Mouse (Mus musculus) midbrain, embryonic 10.5 days (tissue): ENCODE results near the gene Cmas. TPM values are rescaled to one million over a fixed set of nuclear protein-coding genes. Genes with fewer than 3 reads are reported as not detected.

Experiments
- DNase-seq: peaks from one replicate; pipeline ENCODE4 v3.0.0-alpha.2; 2017; ENCODE audit warnings: low spot score
- H3K27ac ChIP-seq: fragments of 300-500 bp; sonication (generic); replicated peaks from 2 replicates; pipeline ENCODE4 v1.5.1; 2016; ENCODE audit warnings: mild to moderate bottlenecking
- H3K27me3 ChIP-seq: fragments of 300-500 bp; sonication (generic); 2 replicates; pipeline ENCODE4 v1.6.1; 2016; ENCODE audit warnings: low read depth, mild to moderate bottlenecking; ENCODE audit not compliant: poor library complexity, severe bottlenecking
- H3K36me3 ChIP-seq: fragments of 300-500 bp; sonication (generic); 2 replicates; pipeline ENCODE4 v1.6.1; 2016; ENCODE audit warnings: mild to moderate bottlenecking, moderate library complexity
- H3K4me1 ChIP-seq: fragments of 300-500 bp; sonication (generic); 2 replicates; pipeline ENCODE4 v1.6.1; 2016
- H3K4me3 ChIP-seq: fragments of 300-500 bp; sonication (generic); 2 replicates; pipeline ENCODE4 v1.5.1; 2016; ENCODE audit warnings: mild to moderate bottlenecking, moderate library complexity
- H3K9me3 ChIP-seq: fragments of 300-500 bp; sonication (generic); replicated peaks from 2 replicates; pipeline ENCODE4 v1.6.1; 2016; ENCODE audit warnings: mild to moderate bottlenecking
- WGBS: fragments of 180-500 bp; shearing (Covaris S2); methylation state at CpG from one replicate; pipeline ENCODE4 v1.1.7; 2016; 5-methylcytosine and 5-hydroxymethylcytosine counted together
- polyA plus RNA-seq: library from polyadenylated mRNA; unstranded; fragments of >200 nt; fragmentation: Nextera tagmentation; extraction: Ambion mirVana; gene quantifications from 2 replicates; pipeline ENCODE4 v1.2.1, GENCODE M21; 2016

Gene Cmas
- polyA plus RNA-seq, 1 experiment from 2014 or later: 81.0 TPM

DNA sequence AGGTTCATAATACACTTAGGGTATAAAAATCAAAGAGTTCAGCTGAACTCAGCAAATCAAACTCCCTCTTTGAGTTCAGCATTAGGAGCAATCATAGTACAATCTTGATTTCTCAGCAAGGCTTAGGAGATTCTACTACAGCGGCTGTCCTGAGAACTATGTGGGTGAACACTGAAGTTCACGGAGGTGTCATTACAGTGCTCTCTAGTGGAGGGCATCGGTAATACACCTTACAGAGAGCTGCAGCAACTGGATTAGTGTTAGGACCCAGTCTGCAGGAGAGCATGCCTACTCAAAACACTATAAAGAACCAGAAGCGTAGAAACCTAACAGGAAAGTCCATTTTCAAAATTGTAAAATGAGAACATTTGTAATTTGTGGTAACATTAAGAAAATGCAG, 28.9 kb downstream of the Cmas start:
- no peak overlapping the region for H3K27ac ChIP-seq
- no peaks in the 10 kb centered on the region; the same call in 1 of the 2 replicates for H3K27me3 ChIP-seq
- WGBS: 34% methylated on average over 4 of the region's 4 CpGs
- H3K4me3 ChIP-seq: no peak overlapping the region
- peaks cover 15% of the 10 kb centered on the region for H3K4me1 ChIP-seq
- no peaks in the 10 kb centered on the region for H3K36me3 ChIP-seq
- peak; percentile 52 for DNase-seq
- H3K9me3 ChIP-seq: no peaks in the 10 kb centered on the region

- H3K4me1 ChIP-seq: peaks cover 11% of the 10 kb centered on the region
- no peaks in the 10 kb centered on the region; the same call in 1 of the 2 replicates for H3K27me3 ChIP-seq
- no peaks in the 10 kb centered on the region for H3K9me3 ChIP-seq
- H3K4me3 ChIP-seq: no peak overlapping the region
- H3K36me3 ChIP-seq: no peaks in the 10 kb centered on the region
- 88% methylated on average over 21 of the region's 21 CpGs for whole genome bisulfite sequencing
- no peak overlapping the region for H3K27ac ChIP-seq
- no peak for DNase-seq
Observed at GRCm38 (mm10) chr6:142786106-142786505, 29.6 kb downstream of the Cmas start.

GRCm38 (mm10) chr6:142788042-142788987, 31.8 kb downstream of the Cmas start:
- peak; percentile 27 for DNase-seq
- 61% methylated on average over 18 of the region's 18 CpGs for WGBS
- no peaks in the 10 kb centered on the region for H3K27me3 ChIP-seq
- H3K36me3 ChIP-seq: no peaks in the 10 kb centered on the region
- H3K4me1 ChIP-seq: peaks cover 19% of the 10 kb centered on the region
- no peak overlapping the region for H3K27ac ChIP-seq
- H3K9me3 ChIP-seq: no peaks in the 10 kb centered on the region
- no peak overlapping the region for H3K4me3 ChIP-seq

DNA sequence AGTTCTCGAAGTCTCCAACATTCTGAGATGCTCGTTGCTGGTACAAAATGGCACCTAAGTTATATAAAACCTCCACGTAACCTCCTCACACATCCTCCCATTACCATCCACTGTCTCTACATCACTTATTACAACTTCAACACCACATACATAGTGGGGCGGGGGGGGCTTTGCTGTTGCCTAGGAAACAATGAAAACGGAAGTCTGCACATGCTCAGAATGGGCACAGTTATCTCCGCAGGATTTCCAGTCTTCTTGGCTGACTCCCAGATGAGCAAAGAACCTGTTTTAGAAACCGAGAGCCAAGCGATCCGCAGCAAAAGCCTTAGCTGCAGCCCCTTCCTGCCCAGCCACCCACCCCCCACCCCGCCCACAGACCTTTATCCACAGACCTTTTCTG, 33.2 kb downstream of the Cmas start:
- 92% methylated on average over 10 of the region's 10 CpGs for WGBS
- DNase-seq: no peak
- Histone ChIP-seq H3K27ac (no peak overlapping the region), H3K9me3 (no peaks in the 10 kb centered on the region), H3K36me3 (no peaks in the 10 kb centered on the region), H3K4me3 (no peak overlapping the region), H3K4me1 (peaks cover 26% of the 10 kb centered on the region), H3K27me3 (no peaks in the 10 kb centered on the region)

DNA sequence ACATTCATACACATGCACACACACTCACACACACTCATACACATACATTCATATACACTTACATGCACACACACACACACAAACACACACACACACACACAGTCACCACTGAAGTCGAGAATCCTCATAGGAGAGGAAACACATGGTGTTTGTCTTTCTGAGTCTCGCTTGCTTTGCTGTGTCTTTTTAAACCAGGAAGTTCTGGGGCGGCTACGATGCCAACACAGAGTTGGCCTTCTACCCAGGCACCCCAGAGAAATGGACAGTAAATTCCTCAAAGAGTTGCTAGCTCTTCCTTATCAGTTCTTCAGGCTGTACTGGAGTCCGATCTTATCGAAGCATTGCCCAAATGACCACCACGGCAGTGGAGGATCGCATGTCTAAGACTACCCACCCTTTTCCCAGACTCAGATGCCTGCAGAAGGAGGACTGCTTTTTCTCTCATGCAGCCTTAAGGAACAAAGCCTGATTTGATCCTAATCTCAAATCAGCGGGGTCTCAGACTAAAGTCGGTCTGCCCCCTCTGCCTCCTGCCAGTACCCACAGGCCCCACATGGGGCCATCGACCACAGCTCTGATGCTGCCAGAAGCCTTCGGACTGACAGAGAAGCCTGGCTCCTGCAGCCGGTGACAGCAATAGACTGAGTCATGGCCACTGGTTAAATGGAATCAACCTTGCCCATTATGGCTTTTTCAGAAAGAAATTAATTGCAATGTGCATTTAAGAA, 35.9 kb downstream of the Cmas start:
- DNase-seq: peak; percentile 39
- 44% methylated on average over 13 of the region's 13 CpGs for WGBS
- no peaks in the 10 kb centered on the region for H3K9me3 ChIP-seq
- H3K27ac ChIP-seq: peak overlapping the region; percentile 46
- H3K4me3 ChIP-seq: no peak overlapping the region
- H3K36me3 ChIP-seq: no peaks in the 10 kb centered on the region
- peaks cover 26% of the 10 kb centered on the region for H3K4me1 ChIP-seq
- H3K27me3 ChIP-seq: no peaks in the 10 kb centered on the region

DNA sequence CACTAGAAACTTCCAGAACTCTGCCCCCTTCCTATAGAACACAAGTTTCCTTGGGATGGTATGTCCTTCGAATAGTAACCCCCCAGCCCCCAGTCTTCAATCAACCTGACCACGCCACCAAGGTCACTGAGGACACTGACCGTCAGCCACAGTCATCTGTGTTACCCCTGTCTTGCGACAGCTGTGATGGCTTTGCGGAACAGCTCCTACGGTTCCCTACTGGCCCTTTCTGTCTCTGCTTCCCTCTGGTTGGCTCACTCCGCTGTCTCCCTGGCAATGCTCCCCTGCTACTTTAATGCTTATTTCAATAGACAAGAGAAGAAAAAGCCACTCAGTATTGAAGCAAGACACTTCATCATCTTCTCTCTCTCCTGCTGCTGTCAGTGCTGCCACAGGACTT, 37.0 kb downstream of the Cmas start:
- Histone ChIP-seq H3K27ac (peak overlapping the region; percentile 46; the same call in 1 of the 2 replicates), H3K4me1 (peaks cover 30% of the 10 kb centered on the region), H3K36me3 (no peaks in the 10 kb centered on the region), H3K9me3 (no peaks in the 10 kb centered on the region), H3K27me3 (no peaks in the 10 kb centered on the region), H3K4me3 (no peak overlapping the region)
- 36% methylated on average over 7 of the region's 7 CpGs for WGBS
- peak; percentile 39 for DNase-seq

DNA sequence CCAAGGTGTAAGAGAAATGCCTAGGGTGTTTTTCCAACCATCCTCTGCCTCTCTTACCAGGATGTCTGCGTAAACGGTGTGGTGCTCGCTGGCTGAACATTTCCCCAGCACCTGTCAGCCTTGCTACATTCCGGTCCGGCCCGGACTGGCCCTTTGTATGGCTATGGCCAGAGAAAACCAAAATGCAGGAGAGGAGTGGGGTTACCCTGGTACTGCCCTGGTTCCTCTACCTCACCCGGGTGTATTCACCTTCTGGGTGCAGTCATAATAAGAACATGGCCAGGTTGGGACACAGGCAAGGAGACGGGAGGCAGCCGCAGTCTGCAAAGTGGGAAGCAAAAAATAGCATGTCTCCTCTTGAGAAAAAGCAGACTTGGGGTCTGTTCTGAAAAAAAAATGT, 38.6 kb downstream of the Cmas start:
- Histone ChIP-seq H3K27ac (no peak overlapping the region), H3K4me3 (no peak overlapping the region), H3K4me1 (peaks cover 37% of the 10 kb centered on the region), H3K36me3 (no peaks in the 10 kb centered on the region), H3K27me3 (no peaks in the 10 kb centered on the region), H3K9me3 (no peaks in the 10 kb centered on the region)
- DNase-seq: no peak
- WGBS: 93% methylated on average over 9 of the region's 9 CpGs

- H3K4me3 ChIP-seq: no peak overlapping the region
- H3K4me1 ChIP-seq: peaks cover 42% of the 10 kb centered on the region
- DNase-seq: no peak
- no peaks in the 10 kb centered on the region for H3K27me3 ChIP-seq
- no peak overlapping the region for H3K27ac ChIP-seq
- H3K9me3 ChIP-seq: no peaks in the 10 kb centered on the region
- no peaks in the 10 kb centered on the region for H3K36me3 ChIP-seq
- WGBS: 85% methylated on average over 15 of the region's 15 CpGs
Observed at GRCm38 (mm10) chr6:142795655-142796441, 39.4 kb downstream of the Cmas start.

GRCm38 (mm10) chr6:142797996-142798395, 41.5 kb downstream of the Cmas start:
- no peaks in the 10 kb centered on the region for H3K27me3 ChIP-seq
- H3K4me1 ChIP-seq: peaks cover 41% of the 10 kb centered on the region
- H3K9me3 ChIP-seq: no peaks in the 10 kb centered on the region
- no peak overlapping the region for H3K27ac ChIP-seq
- H3K4me3 ChIP-seq: no peak overlapping the region
- DNase-seq: no peak
- H3K36me3 ChIP-seq: no peaks in the 10 kb centered on the region
- WGBS: 82% methylated on average over 1 of the region's 1 CpGs

DNA sequence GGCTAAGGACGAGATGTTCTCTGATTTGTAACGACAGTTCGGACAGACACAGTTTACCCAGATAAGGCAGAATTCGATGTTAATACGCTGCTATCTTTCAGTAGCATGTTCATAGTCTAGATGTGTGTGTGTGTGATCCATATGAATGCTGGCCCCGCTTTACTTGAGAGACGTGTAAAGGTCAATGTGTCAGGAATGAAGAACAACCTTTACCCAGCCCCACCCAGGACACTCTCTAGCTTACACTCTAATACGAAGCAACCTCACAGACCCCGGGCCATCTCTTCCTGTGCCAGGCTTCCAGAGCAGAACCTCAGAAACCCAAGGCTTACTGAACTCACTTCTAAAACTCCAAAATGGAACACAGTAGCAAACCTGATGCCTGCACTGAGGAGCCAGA, 42.4 kb downstream of the Cmas start:
- no peaks in the 10 kb centered on the region for H3K9me3 ChIP-seq
- no peak for DNase-seq
- H3K27me3 ChIP-seq: no peaks in the 10 kb centered on the region
- H3K4me1 ChIP-seq: peaks cover 33% of the 10 kb centered on the region
- no peak overlapping the region for H3K27ac ChIP-seq
- H3K4me3 ChIP-seq: no peak overlapping the region
- no peaks in the 10 kb centered on the region for H3K36me3 ChIP-seq
- 75% methylated on average over 9 of the region's 9 CpGs for WGBS

GRCm38 (mm10) chr6:142799704-142800374, 43.4 kb downstream of the Cmas start:
- no peaks in the 10 kb centered on the region for H3K9me3 ChIP-seq

GRCm38 (mm10) chr6:142801687-142802086, 45.2 kb downstream of the Cmas start:
- DNase-seq: no peak
- WGBS: 89% methylated on average over 5 of the region's 5 CpGs
- Histone ChIP-seq H3K9me3 (no peaks in the 10 kb centered on the region), H3K27me3 (no peaks in the 10 kb centered on the region), H3K4me3 (no peak overlapping the region), H3K4me1 (peaks cover 31% of the 10 kb centered on the region), H3K36me3 (no peaks in the 10 kb centered on the region), H3K27ac (no peak overlapping the region)

More at GRCm38 (mm10) chr6:142799704-142800374, 43.4 kb downstream of the Cmas start:
- 77% methylated on average over 7 of the region's 7 CpGs for WGBS
- Histone ChIP-seq H3K27ac (no peak overlapping the region), H3K4me3 (no peak overlapping the region), H3K4me1 (peaks cover 31% of the 10 kb centered on the region), H3K36me3 (no peaks in the 10 kb centered on the region), H3K27me3 (no peaks in the 10 kb centered on the region)
- DNase-seq: no peak
